Mouse (Mus musculus) frontal cortex, adult (tissue): Measurements from ENCODE around the gene Pde10a.

Source experiments
- ATAC-seq: cut with Nextera tagmentation; 2 replicates; pipeline ENCODE4 v1.9.2; 2017; ENCODE audit warnings: mild to moderate bottlenecking, moderate library complexity, mixed read lengths; ENCODE audit not compliant: low TSS enrichment

Pde10a gene

GRCm38 (mm10) chr17:9033511-9033910, 508.3 kb downstream of the Pde10a start:
- no peak for ATAC-seq

- ATAC-seq = no peak
Observed at GRCm38 (mm10) chr17:9035561-9036348, 510.6 kb downstream of the Pde10a start.
